Mouse (Mus musculus) telencephalon, adult 2 months (tissue): ENCODE results near the gene Ccdc86.

Experiments used
- DNase-seq: peaks from one replicate; pipeline ENCODE4 v3.0.0-alpha.2; 2011; ENCODE audit warnings: low read depth, low spot score

The Ccdc86 gene

GRCm38 (mm10) chr19:10949558-10949957 is 492 bp upstream of the Ccdc86 start:
- no peak for DNase-seq

GRCm38 (mm10) chr19:10948416-10948815 is 650 bp downstream of the Ccdc86 start:
- DNase-seq = no peak

- DNase-seq = no peak
These were observed 1.8 kb downstream of the Ccdc86 start for GRCm38 (mm10) chr19:10947219-10947618.

GRCm38 (mm10) chr19:10946506-10946905 is 2.6 kb downstream of the Ccdc86 start:
- DNase-seq = no peak

GRCm38 (mm10) chr19:10943955-10944354 is 5.1 kb downstream of the Ccdc86 start:
- DNase-seq = no peak

- DNase-seq = no peak
These were observed 8.1 kb downstream of the Ccdc86 start for GRCm38 (mm10) chr19:10940801-10941457.

GRCm38 (mm10) chr19:10940097-10940800 is 8.8 kb downstream of the Ccdc86 start:
- no peak for DNase-seq

- no peak for DNase-seq
These were observed 10.3 kb downstream of the Ccdc86 start for GRCm38 (mm10) chr19:10938771-10939170.

- DNase-seq = no peak
These were observed 11.9 kb downstream of the Ccdc86 start, which contains the start of gene Ptgdr2 for GRCm38 (mm10) chr19:10937110-10937563. Gene Ptgdr2, plus strand, starts transcription at chr19:10937160.

- DNase-seq = no peak
These were observed 13.0 kb downstream of the Ccdc86 start for GRCm38 (mm10) chr19:10936077-10936476.

GRCm38 (mm10) chr19:10935029-10935428 is 14.0 kb downstream of the Ccdc86 start:
- DNase-seq = no peak

- DNase-seq = no peak
These were observed 18.4 kb downstream of the Ccdc86 start for GRCm38 (mm10) chr19:10930641-10931040.

- no peak for DNase-seq
These were observed 22.4 kb downstream of the Ccdc86 start for GRCm38 (mm10) chr19:10926666-10927065.

GRCm38 (mm10) chr19:10926123-10926621 is 22.9 kb downstream of the Ccdc86 start:
- no peak for DNase-seq

GRCm38 (mm10) chr19:10924220-10924619 is 24.8 kb downstream of the Ccdc86 start:
- no peak for DNase-seq

- DNase-seq = no peak
These were observed 28.0 kb downstream of the Ccdc86 start for GRCm38 (mm10) chr19:10921058-10921457.

GRCm38 (mm10) chr19:10920532-10920931 is 28.5 kb downstream of the Ccdc86 start, which contains the start of gene Zp1:
Gene Zp1, minus strand, starts transcription at chr19:10920632.
- DNase-seq = no peak

GRCm38 (mm10) chr19:10918321-10918991 is 30.6 kb downstream of the Ccdc86 start:
- no peak for DNase-seq

GRCm38 (mm10) chr19:10916506-10916905 is 32.6 kb downstream of the Ccdc86 start:
- no peak for DNase-seq

GRCm38 (mm10) chr19:10914870-10915269 is 34.2 kb downstream of the Ccdc86 start:
- no peak for DNase-seq

- DNase-seq = no peak
These were observed 34.8 kb downstream of the Ccdc86 start for GRCm38 (mm10) chr19:10914291-10914690.

GRCm38 (mm10) chr19:10909087-10909721 is 39.9 kb downstream of the Ccdc86 start:
- DNase-seq = no peak
